Comparison of ENCODE assay signal across 7 mouse cellular contexts in the genomic region with DNA sequence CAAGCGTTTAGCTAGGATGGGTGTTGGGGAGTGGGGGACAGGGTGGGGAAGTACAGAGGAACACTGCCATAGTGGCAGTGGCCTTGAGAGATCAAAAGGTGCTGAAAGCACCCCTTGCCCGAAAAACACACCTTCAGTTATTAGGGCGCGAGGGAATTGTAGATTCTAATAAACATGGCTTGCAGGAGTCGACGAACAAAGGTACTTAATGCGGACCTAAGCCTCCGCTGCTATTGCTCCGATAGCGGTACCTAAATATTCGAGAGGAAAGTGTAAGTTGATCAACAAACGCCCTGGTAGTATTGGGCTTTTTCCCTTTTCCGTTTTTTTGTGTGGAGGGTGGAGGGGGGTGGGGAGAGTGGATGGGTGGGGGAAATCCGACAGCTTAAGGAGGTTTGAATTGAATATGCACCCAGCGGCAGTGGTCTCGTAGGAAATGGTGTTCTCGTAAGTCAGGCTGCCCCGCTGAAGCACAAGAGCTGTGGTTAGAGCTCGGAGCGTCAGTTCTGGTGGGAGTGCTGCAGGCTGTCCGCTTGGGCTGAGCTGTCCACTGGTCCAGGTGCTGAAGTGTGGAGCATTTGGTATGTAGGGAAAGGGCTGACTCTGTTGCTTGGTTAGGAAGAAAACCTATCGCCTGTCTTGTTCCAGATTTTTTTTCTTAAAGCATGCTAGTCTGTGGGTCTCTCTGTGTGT.
A peak's percentile ranks its signal among the peaks of the same experiment; 100 is the strongest.
DNase-seq lines count a peak whose midpoint lies in the region; ATAC-seq and TF ChIP-seq lines count a peak whose summit lies in the region.

No protein-coding gene starts in this region.

- no peaks in the 10 kb centered on the region for H3K9me3 ChIP-seq in hindbrain, postnatal 0 days (ENCODE audit: low read length)
- H3K9me3 ChIP-seq in stomach, embryonic 14.5 days (ENCODE audit: control insufficient read depth, low read depth, low read length): no peaks in the 10 kb centered on the region

- H3K9ac ChIP-seq in hindbrain, postnatal 0 days (replicated peaks; ENCODE audit: low read length): peak overlapping the region; percentile 61
- H3K9ac ChIP-seq in stomach, embryonic 14.5 days (replicated peaks; ENCODE audit: low read depth, low read length): no peak overlapping the region

- H3K36me3 ChIP-seq in hindbrain, postnatal 0 days (ENCODE audit: insufficient read depth, low read length): no peaks in the 10 kb centered on the region
- H3K36me3 ChIP-seq in stomach, embryonic 14.5 days (ENCODE audit: control insufficient read depth, insufficient read depth, low read length): no peaks in the 10 kb centered on the region

- intact Hi-C loops in left cerebral cortex, postnatal 25 days (cut with DNase I): loop anchor here (2.0 to 10.0 kb wide), 5 partner anchors 70 to 1761 kb away; no protein-coding TSS in a partner anchor

- H3K4me3 ChIP-seq in hindbrain, postnatal 0 days (ENCODE audit: low read length): peak overlapping the region; percentile 57
- H3K4me3 ChIP-seq in stomach, embryonic 14.5 days (ENCODE audit: low read depth, low read length): peak overlapping the region; percentile 18

- no peaks in the 10 kb centered on the region for H3K27me3 ChIP-seq in hindbrain, postnatal 0 days (ENCODE audit: insufficient read depth, low read length)
- H3K27me3 ChIP-seq in stomach, embryonic 14.5 days (ENCODE audit: control insufficient read depth, insufficient read depth, low read length): peaks cover 11% of the 10 kb centered on the region

- WGBS in hindbrain, postnatal 0 days: 1% methylated on average over 22 of the region's 22 CpGs
- WGBS in stomach, embryonic 14.5 days: 3% methylated on average over 22 of the region's 22 CpGs

- ATAC-seq in hindbrain, postnatal 0 days: peak; percentile 66
- peak; percentile 88 for ATAC-seq in megakaryocyte-erythroid progenitor cell, adult 5-6 weeks (replicated peaks; ENCODE audit: low FRiP score, low TSS enrichment, poor library complexity, severe bottlenecking)
- peak; percentile 77; the same call in 1 of the 2 replicates for ATAC-seq in stomach, embryonic 14.5 days (ENCODE audit: insufficient number of reproducible peaks, insufficient read depth, low FRiP score, low read depth)

- peak; percentile 20; the same call in 1 of the 2 replicates for TF ChIP-seq CTCF in hindbrain, postnatal 0 days (IDR thresholded peaks at IDR 0.05; ENCODE audit: low read depth)

- H3K4me2 ChIP-seq in hindbrain, postnatal 0 days (ENCODE audit: low read depth, low read length): peak overlapping the region; percentile 91
- peak overlapping the region; percentile 45 for H3K4me2 ChIP-seq in stomach, embryonic 14.5 days (replicated peaks; ENCODE audit: low read depth, low read length)

- peak overlapping the region; percentile 79 for H3K27ac ChIP-seq in hindbrain, postnatal 0 days
- H3K27ac ChIP-seq in stomach, embryonic 14.5 days (ENCODE audit: low read length): no peak overlapping the region

- H3K4me1 ChIP-seq in hindbrain, postnatal 0 days (ENCODE audit: insufficient read depth, low read length): no peaks in the 10 kb centered on the region
- H3K4me1 ChIP-seq in stomach, embryonic 14.5 days (ENCODE audit: control insufficient read depth, insufficient read depth, low read length): peaks cover 14% of the 10 kb centered on the region; the same call in 1 of the 2 replicates

- peak; percentile 84 for DNase-seq in R1 (ENCODE audit: low read depth, low spot score)
- DNase-seq in c-Kit-positive CD71-negative TER-119-negative erythroid progenitor cells, embryonic 14.5 days (ENCODE audit: low read depth): peak; percentile 53
- DNase-seq in frontal cortex, postnatal 14 days (ENCODE audit: low spot score in 2 of 2): peak; percentile 58 to 59
- peak; percentile 82 for DNase-seq in hindbrain, postnatal 0 days (ENCODE audit: low spot score)
- DNase-seq in left cerebral cortex, postnatal 25 days (ENCODE audit: low spot score in 2 of 2): peak; percentile 69 to 73
